Mouse (Mus musculus): ENCODE measurements around the gene Sod1.
"Not testable (repeated sequence)": the region's sequence is repeated elsewhere in the genome, so short reads cannot be mapped to it uniquely, and the experiment has no call there.

Gene Sod1

GRCm38 (mm10) chr16:90213477-90214339 is 6.8 kb upstream of the Sod1 start:
- no peak for DNase-seq

- DNase-seq: no peak
Measured at GRCm38 (mm10) chr16:90214731-90215565, 5.6 kb upstream of the Sod1 start.

- DNase-seq: not testable (repeated sequence)
Measured at GRCm38 (mm10) chr16:90215879-90216278, 4.7 kb upstream of the Sod1 start.

GRCm38 (mm10) chr16:90216414-90216813 is 4.1 kb upstream of the Sod1 start:
- no peak for DNase-seq

- no peak for DNase-seq
Measured at GRCm38 (mm10) chr16:90217356-90217755, 3.2 kb upstream of the Sod1 start.

- DNase-seq: no peak
Measured at GRCm38 (mm10) chr16:90217926-90218325, 2.6 kb upstream of the Sod1 start.

GRCm38 (mm10) chr16:90219445-90219844 is 1.1 kb upstream of the Sod1 start:
- not testable (repeated sequence) for DNase-seq

- no peak for DNase-seq
Measured at GRCm38 (mm10) chr16:90220892-90221431, 408 bp downstream of the Sod1 start.

- peak in 1 of 2 experiments; percentile 15 for DNase-seq
Measured at GRCm38 (mm10) chr16:90221441-90222070, 1.0 kb downstream of the Sod1 start.

- no peak for DNase-seq
Measured at GRCm38 (mm10) chr16:90229897-90230296, 9.3 kb downstream of the Sod1 start.

- no peak for DNase-seq
Measured at GRCm38 (mm10) chr16:90231302-90231701, 10.7 kb downstream of the Sod1 start.

GRCm38 (mm10) chr16:90233702-90234101 is 13.1 kb downstream of the Sod1 start:
- DNase-seq: no peak

GRCm38 (mm10) chr16:90234617-90235016 is 14.1 kb downstream of the Sod1 start:
- no peak for DNase-seq

- DNase-seq: no peak
Measured at GRCm38 (mm10) chr16:90235188-90235587, 14.6 kb downstream of the Sod1 start.

GRCm38 (mm10) chr16:90239128-90239746 is 18.7 kb downstream of the Sod1 start:
- DNase-seq: no peak

GRCm38 (mm10) chr16:90241875-90242274 is 21.3 kb downstream of the Sod1 start:
- DNase-seq: no peak

GRCm38 (mm10) chr16:90242426-90243304 is 22.1 kb downstream of the Sod1 start:
- DNase-seq: no peak

- peak in 1 of 2 experiments; percentile 26 for DNase-seq
Measured at GRCm38 (mm10) chr16:90250099-90250498, 29.5 kb downstream of the Sod1 start.

GRCm38 (mm10) chr16:90251256-90251655 is 30.7 kb downstream of the Sod1 start:
- DNase-seq: not testable (repeated sequence)

GRCm38 (mm10) chr16:90252521-90252920 is 32.0 kb downstream of the Sod1 start:
- no peak for DNase-seq

GRCm38 (mm10) chr16:90258950-90259349 is 38.4 kb downstream of the Sod1 start:
- DNase-seq: no peak

Data from cerebellum, postnatal 36 days (tissue).